Mouse (Mus musculus): ENCODE results near the gene Myrip. TPM values are rescaled to one million over a fixed set of nuclear protein-coding genes. Genes with fewer than 3 reads are reported as not detected.

Gene Myrip
- polyA plus RNA-seq, 1 experiment = 0.41 TPM

GRCm38 (mm10) chr9:120351474-120351873, 50.2 kb downstream of the Myrip start:
- no peak overlapping the region for H3K4me3 ChIP-seq (ENCODE audit: control insufficient read depth, low read depth, low read length)
- TF ChIP-seq POLR2A (IDR thresholded peaks at IDR 0.05; ENCODE audit: control insufficient read depth, low read depth, low read length) (no peak), CTCF (IDR thresholded peaks at IDR 0.05; ENCODE audit: control insufficient read depth, insufficient read depth, insufficient replicate concordance, low read depth, low read length) (no peak)
- H3K4me1 ChIP-seq (ENCODE audit: control insufficient read depth, insufficient read depth, low read length) = no peaks in the 10 kb centered on the region; the same call in 1 of the 2 replicates

GRCm38 (mm10) chr9:120353036-120353435, 51.7 kb downstream of the Myrip start:
- H3K27me3 ChIP-seq (ENCODE audit: control insufficient read depth, insufficient read depth, low read length) = no peaks in the 10 kb centered on the region
- no peak for TF ChIP-seq CTCF (IDR thresholded peaks at IDR 0.05; ENCODE audit: control insufficient read depth, insufficient read depth, insufficient replicate concordance, low read depth, low read length)
- no peak for TF ChIP-seq POLR2A (IDR thresholded peaks at IDR 0.05; ENCODE audit: control insufficient read depth, low read depth, low read length)
- H3K27ac ChIP-seq (ENCODE audit: control insufficient read depth, insufficient read depth, low read depth, low read length) = no peak overlapping the region
- no peaks in the 10 kb centered on the region for H3K36me3 ChIP-seq (ENCODE audit: control insufficient read depth, insufficient read depth, low read length)
- H3K4me3 ChIP-seq (ENCODE audit: control insufficient read depth, low read depth, low read length) = no peak overlapping the region
- no peaks in the 10 kb centered on the region for H3K4me1 ChIP-seq (ENCODE audit: control insufficient read depth, insufficient read depth, low read length)

More at GRCm38 (mm10) chr9:120351474-120351873, 50.2 kb downstream of the Myrip start:
- Histone ChIP-seq H3K27ac (ENCODE audit: control insufficient read depth, insufficient read depth, low read depth, low read length) (no peak overlapping the region), H3K36me3 (ENCODE audit: control insufficient read depth, insufficient read depth, low read length) (no peaks in the 10 kb centered on the region), H3K27me3 (ENCODE audit: control insufficient read depth, insufficient read depth, low read length) (no peaks in the 10 kb centered on the region)

GRCm38 (mm10) chr9:120353967-120354366, 52.7 kb downstream of the Myrip start:
- peak; percentile 73; the same call in 1 of the 2 replicates for TF ChIP-seq CTCF (IDR thresholded peaks at IDR 0.05; ENCODE audit: control insufficient read depth, insufficient read depth, insufficient replicate concordance, low read depth, low read length)
- no peak for TF ChIP-seq POLR2A (IDR thresholded peaks at IDR 0.05; ENCODE audit: control insufficient read depth, low read depth, low read length)
- no peaks in the 10 kb centered on the region for H3K27me3 ChIP-seq (ENCODE audit: control insufficient read depth, insufficient read depth, low read length)

GRCm38 (mm10) chr9:120354550-120355345, 53.4 kb downstream of the Myrip start:
- no peaks in the 10 kb centered on the region for H3K4me1 ChIP-seq (ENCODE audit: control insufficient read depth, insufficient read depth, low read length)
- no peak overlapping the region for H3K27ac ChIP-seq (ENCODE audit: control insufficient read depth, insufficient read depth, low read depth, low read length)
- no peak overlapping the region for H3K4me3 ChIP-seq (ENCODE audit: control insufficient read depth, low read depth, low read length)
- TF ChIP-seq CTCF (IDR thresholded peaks at IDR 0.05; ENCODE audit: control insufficient read depth, insufficient read depth, insufficient replicate concordance, low read depth, low read length) (no peak), POLR2A (IDR thresholded peaks at IDR 0.05; ENCODE audit: control insufficient read depth, low read depth, low read length) (no peak)
- no peaks in the 10 kb centered on the region for H3K36me3 ChIP-seq (ENCODE audit: control insufficient read depth, insufficient read depth, low read length)
- H3K27me3 ChIP-seq (ENCODE audit: control insufficient read depth, insufficient read depth, low read length) = no peaks in the 10 kb centered on the region

More at GRCm38 (mm10) chr9:120353967-120354366, 52.7 kb downstream of the Myrip start:
- Histone ChIP-seq H3K4me3 (ENCODE audit: control insufficient read depth, low read depth, low read length) (no peak overlapping the region), H3K4me1 (ENCODE audit: control insufficient read depth, insufficient read depth, low read length) (no peaks in the 10 kb centered on the region), H3K36me3 (ENCODE audit: control insufficient read depth, insufficient read depth, low read length) (no peaks in the 10 kb centered on the region), H3K27ac (ENCODE audit: control insufficient read depth, insufficient read depth, low read depth, low read length) (no peak overlapping the region)

- TF ChIP-seq CTCF (IDR thresholded peaks at IDR 0.05; ENCODE audit: control insufficient read depth, insufficient read depth, insufficient replicate concordance, low read depth, low read length) (no peak), POLR2A (IDR thresholded peaks at IDR 0.05; ENCODE audit: control insufficient read depth, low read depth, low read length) (no peak)
- Histone ChIP-seq H3K36me3 (ENCODE audit: control insufficient read depth, insufficient read depth, low read length) (no peaks in the 10 kb centered on the region), H3K4me1 (ENCODE audit: control insufficient read depth, insufficient read depth, low read length) (no peaks in the 10 kb centered on the region), H3K27me3 (ENCODE audit: control insufficient read depth, insufficient read depth, low read length) (no peaks in the 10 kb centered on the region), H3K4me3 (ENCODE audit: control insufficient read depth, low read depth, low read length) (no peak overlapping the region), H3K27ac (ENCODE audit: control insufficient read depth, insufficient read depth, low read depth, low read length) (no peak overlapping the region)
These were observed 55.2 kb downstream of the Myrip start for GRCm38 (mm10) chr9:120356490-120356889.

- no peak overlapping the region for H3K4me3 ChIP-seq (ENCODE audit: control insufficient read depth, low read depth, low read length)
- TF ChIP-seq POLR2A (IDR thresholded peaks at IDR 0.05; ENCODE audit: control insufficient read depth, low read depth, low read length) = no peak
- no peaks in the 10 kb centered on the region for H3K4me1 ChIP-seq (ENCODE audit: control insufficient read depth, insufficient read depth, low read length)
- no peaks in the 10 kb centered on the region for H3K27me3 ChIP-seq (ENCODE audit: control insufficient read depth, insufficient read depth, low read length)
- no peak overlapping the region for H3K27ac ChIP-seq (ENCODE audit: control insufficient read depth, insufficient read depth, low read depth, low read length)
- no peaks in the 10 kb centered on the region for H3K36me3 ChIP-seq (ENCODE audit: control insufficient read depth, insufficient read depth, low read length)
These were observed 56.7 kb downstream of the Myrip start for GRCm38 (mm10) chr9:120358060-120358459.

- no peaks in the 10 kb centered on the region for H3K27me3 ChIP-seq (ENCODE audit: control insufficient read depth, insufficient read depth, low read length)
- no peaks in the 10 kb centered on the region for H3K36me3 ChIP-seq (ENCODE audit: control insufficient read depth, insufficient read depth, low read length)
- peak overlapping the region; percentile 67 for H3K27ac ChIP-seq (ENCODE audit: control insufficient read depth, insufficient read depth, low read depth, low read length)
- TF ChIP-seq POLR2A (IDR thresholded peaks at IDR 0.05; ENCODE audit: control insufficient read depth, low read depth, low read length) = no peak
- no peak for TF ChIP-seq CTCF (IDR thresholded peaks at IDR 0.05; ENCODE audit: control insufficient read depth, insufficient read depth, insufficient replicate concordance, low read depth, low read length)
- no peak overlapping the region for H3K4me3 ChIP-seq (ENCODE audit: control insufficient read depth, low read depth, low read length)
- no peaks in the 10 kb centered on the region for H3K4me1 ChIP-seq (ENCODE audit: control insufficient read depth, insufficient read depth, low read length)
These were observed 59.3 kb downstream of the Myrip start for GRCm38 (mm10) chr9:120360397-120361177.
